Mouse (Mus musculus) thymus, postnatal 14 days (tissue): ENCODE data around the gene Btg1.

Source experiments
- DNase-seq: peaks from one replicate; pipeline ENCODE4 v3.0.0; 2021

The Btg1 gene

DNA sequence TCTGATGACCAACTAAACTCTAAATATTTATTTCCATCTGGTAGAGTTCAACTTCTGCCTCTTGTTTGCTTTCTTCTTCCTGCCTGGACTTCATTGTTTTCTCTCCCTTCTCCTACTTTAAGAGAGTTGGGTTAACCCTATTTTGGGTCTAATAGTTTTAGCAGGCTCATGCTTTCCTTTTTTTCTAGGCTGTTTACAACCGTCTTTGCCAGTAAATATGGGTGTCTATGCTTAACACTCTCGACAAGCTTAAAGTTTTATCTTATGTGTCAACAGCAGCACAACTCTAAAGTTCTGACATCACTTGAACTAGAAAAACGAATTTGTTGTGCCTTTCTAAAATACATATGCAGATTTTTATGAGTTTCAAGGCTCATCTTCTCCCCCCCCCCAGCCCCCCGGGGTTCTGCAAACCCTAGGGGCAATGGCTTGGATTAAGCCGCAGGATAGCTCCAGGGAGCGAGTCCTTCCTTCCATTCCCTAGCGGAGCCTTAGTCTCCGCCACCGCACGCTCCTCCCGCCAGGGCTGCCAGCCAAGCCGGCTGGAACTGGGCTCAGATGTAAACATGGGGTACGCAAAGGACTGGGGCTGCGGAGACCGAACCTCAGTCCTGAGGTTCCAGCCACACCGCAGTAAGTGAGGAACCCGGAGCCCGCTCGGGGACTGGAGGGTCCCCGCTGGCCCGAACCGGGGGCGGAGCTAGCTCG is 651 bp upstream of the Btg1 start:
- no peak for DNase-seq

DNA sequence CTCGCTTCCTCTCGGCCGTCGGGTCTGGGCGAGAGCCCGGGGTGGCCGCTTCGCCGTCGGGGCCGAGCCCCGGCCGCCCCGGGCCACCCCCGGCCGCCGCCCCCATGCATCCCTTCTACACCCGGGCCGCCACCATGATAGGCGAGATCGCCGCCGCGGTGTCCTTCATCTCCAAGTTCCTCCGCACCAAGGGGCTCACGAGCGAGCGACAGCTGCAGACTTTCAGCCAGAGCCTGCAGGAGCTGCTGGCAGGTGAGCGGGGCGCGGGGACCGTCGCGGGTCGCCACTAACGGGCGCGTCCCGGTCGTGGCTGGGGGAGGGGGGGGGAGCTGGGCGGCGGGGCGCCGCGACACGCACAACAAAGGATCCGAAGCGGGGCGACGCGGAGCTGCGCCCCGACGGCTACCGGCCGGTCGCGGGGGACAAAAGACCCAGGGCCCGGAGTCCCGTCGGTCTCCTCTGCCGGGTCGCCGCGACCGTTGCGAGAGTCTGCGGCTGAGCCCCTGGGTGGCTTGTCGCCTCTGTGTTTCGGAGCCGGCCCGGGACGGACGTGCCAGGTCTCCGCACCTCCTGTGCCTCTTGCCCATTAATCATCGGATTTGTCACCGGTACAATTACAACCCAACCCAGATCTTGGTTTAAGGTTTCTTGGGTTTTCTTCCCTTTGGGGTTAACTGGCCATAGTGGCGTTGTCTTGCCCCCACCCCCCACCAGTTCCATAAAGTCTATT is 580 bp downstream of the Btg1 start:
- peak; percentile 76 for DNase-seq

DNA sequence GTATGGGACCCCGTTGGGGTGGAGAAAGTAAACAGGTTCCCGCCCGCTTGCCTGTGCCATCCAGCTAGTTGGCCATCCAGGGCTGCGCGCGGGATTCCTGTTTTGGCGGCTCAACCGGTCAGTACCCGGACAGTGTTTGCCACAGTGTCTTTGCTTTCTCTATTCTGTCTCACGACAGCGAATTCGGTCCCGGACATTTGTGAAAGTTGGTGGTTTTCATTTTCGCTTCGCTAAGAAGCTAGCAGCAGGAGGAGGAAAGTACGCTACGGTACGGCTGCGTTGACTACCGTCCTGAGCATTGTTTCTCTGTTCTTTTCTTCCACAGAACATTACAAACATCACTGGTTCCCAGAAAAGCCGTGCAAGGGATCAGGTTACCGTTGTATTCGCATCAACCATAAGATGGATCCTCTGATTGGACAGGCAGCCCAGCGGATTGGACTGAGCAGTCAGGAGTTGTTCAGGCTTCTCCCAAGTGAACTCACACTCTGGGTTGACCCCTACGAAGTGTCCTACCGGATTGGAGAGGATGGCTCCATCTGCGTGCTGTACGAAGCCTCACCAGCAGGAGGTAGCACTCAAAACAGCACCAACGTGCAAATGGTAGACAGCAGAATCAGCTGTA is 1.3 kb downstream of the Btg1 start:
- DNase-seq: peak; percentile 87

DNA sequence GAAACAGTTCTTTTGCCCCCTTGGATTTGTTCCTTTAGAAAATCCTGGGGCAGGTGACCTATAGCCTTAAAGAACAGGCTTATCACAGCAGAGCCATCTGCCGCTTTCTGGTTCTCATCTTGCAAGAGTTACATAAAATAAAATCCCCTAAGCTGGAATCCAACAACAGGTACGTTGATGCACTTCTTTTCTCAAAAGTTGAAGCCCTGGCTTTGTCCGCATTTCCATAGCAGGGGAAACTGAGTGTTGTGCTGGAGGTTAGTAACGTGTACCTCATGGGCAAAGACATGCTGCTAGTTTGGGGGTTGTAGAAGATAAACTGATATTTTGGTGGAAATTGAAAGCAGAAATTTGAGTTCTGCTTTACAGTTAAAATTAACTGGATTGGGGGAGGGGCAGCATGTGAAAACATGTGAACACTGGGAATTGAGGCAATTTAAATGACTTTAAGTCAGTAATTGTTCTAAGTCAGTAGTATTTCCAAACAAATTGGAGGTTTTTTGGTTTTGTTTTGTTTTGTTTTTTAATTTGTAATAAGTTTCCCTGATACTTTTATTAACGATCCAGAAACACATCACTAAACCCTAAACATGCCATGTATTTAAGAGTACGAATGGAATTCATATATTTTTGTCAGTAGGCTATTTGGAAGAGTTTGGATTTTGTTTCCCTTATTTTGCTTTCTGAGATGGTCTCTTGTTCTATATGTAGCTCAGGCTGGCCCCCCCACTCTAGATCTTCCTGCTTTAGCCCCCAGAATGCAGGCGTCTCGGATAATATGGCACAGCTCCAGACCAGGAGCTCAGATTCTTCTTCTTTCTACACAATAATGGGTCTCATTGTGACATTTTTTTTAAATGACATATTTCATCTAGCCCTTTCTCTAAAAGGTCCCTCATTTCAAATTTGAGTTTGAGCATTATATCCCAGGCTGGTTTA is 3.4 kb downstream of the Btg1 start:
- peak; percentile 37 for DNase-seq

DNA sequence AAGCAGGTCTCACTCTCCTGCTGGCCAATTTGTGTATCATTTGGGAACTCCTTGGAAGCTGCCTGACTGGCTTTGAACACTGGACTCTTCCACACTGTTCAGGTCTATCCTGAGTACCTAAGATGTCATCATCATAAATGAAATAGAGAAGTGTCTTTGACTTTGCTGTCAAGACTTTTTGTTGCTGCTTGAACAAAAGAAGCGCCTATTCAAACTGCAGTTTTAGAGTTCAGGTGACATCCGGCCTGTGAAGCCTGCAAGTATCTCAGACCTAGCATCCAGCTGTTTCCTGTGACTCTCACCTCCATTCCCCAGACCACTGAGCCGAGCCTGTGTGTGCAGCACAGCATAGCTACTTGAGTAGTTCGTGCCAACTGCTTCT is 4.1 kb downstream of the Btg1 start:
- peak; percentile 81 for DNase-seq

DNA sequence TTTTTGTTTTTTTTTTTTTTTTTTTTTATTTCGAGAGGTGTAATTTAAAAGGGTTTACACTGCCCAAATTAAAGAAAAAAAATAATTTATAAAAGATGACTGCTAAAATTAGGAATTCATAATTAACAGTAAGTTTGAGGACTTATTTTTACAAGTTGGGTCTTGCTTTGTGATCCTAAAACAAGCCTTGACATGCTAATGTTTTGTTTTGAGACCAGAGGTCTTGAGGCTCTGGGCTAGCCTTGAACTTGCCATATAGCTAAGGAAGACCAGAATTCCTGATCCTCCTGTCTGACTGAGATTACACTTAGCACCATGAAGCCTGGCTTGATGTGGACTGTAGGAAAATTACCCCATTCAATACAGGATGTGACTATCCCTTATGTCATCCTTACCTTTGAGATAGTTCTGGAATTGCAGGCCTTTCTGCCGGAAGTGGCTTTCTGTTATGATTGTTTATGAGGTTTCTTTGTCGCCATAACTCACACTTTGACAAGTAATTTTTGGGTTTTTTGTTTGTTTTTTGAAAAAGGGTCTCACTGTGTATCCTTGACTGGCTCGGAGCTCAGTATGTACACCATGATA is 4.6 kb downstream of the Btg1 start:
- DNase-seq: no peak

DNA sequence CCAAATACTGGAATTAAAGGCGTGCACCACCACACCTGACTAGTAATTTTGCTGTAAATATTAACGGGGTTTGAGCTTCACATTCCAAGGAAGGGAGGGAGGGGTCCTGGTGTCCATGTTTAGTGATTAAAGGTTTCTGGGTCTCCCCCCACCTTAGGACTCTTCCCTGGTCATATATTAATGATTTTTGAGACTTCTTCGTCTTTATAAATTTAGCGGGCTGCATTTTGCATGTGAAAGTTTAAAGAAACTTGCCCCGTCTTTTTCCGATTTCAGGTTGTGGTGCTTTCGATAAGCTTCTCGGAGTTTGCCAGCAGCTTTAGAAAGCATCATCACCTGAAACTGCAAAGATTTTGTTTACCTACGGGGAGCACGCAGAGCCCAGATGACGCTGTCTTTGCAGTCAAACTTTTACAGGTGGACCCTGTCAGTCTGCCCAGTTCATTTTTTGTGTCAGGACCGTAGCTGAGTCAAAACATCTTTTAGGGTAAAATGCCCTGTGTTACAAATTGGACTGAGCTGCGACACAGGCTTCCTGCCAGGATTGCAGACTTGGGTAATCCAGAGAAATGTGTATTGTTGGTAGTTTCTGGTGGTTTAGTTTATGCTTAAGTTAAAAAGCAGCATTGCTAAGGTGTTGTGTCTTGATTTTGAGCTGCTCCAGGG is 5.3 kb downstream of the Btg1 start:
- DNase-seq: no peak

DNA sequence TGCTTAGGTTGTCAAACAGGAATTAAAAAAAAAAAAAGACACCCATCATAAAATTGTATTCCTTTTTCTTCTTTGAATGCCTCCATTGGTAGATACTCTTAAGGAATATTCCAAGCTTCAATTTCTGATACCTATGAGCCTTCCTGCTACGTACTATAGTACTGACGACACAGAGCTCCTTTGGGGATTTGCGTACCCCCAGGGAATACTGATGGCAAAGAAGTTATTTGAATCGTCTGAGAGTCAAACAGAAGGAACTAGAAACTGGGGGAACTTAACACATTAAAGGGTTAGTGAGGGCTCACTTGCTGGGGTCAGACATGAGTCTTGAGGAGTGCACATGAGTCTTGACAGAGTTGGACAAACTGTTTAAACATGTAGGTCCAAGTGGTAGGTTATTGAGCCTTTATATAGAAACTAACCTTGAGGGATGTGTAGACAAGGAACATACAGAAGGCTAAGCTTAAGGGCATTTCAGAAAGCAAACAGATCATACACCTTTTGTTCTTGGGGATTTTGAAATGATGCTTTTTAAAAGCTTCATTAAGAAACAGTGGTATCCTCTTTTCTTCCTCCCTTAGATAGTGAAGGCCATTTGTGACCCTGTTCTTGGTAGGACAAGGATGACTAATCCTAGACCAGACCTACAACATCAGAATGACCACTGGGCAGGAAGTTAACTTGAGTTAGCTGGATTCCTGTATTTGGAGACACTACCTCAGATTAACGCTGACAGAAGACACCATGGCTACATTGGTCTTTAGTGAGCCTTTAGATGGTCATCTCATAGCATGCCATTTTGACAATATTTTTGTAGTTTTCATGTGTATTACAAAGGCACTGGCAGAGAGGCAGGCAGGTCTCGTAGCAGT is 6.2 kb downstream of the Btg1 start:
- DNase-seq: no peak

DNA sequence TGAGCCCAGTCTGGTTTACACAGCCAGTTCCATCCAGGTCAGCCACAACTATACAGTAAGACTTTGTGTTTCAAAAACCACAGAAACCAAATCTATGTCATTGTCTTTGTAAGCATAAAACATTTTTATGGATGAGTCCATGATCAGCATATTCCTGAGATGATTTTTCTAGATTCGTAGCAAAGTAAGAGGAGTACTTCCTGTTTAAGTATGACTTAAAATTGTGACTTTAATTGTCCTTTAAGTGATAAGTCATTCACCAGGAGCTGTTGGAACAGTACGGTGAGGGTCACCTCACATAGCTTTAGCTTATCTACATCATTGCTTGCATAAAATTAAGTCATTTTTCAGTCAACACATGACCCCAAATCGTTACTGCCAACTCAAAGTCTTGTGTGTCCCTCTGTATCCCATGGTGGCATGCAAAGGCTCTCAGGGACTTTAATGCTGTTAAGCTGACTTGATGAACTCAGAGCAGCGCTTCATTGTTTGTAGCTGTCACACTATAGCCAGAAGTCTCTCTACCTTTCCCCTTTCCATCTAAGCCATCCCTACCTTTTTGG is 6.9 kb downstream of the Btg1 start:
- DNase-seq: no peak

DNA sequence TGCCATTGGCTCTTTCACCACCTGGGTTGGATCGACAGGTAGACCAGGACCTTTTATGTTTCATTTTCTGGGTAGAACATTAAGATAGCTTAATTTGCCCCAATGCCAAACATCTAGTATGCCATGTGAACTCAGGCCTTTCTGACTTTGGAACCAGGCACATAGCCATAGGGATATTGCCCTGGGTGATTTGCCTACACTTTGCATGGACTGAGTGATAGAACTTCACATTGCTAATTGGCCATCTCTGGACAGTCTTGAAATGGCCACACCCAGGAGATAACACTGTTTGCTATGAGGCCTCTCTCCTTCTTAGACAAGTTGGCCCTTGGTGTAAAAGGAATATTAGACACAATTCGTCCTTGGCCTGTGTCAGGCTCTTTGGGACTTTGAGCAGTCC is 7.6 kb downstream of the Btg1 start:
- DNase-seq: no peak

DNA sequence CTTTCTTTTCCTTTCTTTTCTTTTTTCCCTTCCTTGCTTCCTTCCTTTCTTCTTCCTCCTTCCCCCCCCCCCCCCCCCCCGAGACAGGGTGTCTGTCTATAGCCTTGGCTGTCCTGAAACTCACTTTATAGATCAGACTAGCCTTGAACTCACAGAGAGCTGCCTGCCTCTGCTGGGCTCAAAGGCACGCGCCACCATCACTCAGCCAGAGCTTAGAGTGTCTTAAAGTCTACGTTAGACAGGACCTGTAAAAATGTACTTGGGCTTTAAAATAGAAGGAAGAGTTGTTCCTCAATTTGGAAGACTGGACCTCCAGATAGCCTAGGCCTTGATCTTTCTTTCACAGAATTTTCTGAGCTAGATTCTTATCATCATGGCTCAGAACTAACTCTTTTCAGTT is 8.3 kb downstream of the Btg1 start:
- DNase-seq: no peak

DNA sequence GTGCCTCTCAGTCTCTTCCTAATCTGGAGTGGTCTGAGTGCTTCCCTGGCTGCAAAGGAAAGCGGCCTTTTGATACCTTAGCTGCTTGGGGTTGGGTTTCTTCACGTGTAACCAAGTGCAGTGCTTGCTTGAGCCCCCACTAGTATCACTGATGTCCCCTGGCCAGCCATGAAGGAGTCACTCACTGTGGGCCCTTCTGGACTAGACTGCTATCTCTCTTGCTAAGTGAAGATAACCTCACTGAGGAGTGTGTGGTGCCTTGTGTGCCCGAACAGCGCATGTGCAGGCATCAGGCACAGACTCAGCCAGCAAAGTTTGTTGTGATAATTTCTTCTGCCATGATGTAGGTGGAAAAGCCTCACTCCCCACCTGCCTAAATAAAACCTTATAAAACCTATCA is 8.9 kb downstream of the Btg1 start:
- no peak for DNase-seq

DNA sequence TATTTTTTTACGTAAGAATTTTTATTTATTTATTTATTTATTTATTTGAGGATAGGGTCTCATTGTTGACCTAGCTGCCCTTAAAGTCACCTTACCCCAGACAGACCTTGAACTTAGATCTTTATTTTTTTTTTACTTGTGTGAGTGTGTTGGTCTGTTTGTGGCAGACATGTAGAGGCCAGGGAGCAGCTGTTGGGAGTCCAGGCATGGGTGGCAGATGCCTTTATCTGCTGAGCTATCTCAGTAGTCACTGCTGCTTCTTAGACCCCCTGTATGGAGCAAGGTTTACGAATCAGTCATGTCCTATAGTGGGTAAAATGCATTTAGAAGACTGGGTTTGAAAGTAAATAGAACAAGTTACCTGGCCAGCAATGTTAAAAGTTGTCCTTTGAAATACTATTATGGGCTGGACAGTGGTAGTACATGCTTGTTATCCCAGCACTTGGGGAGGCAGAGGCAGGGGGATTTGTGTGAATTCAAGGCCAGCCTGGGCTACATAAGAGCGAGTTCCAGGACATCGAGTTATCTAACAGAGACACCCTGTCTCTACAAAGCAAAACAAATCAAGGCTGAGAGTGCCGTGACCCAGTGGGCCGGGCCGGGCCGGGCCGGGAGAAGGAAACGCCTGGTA is 9.4 kb downstream of the Btg1 start:
- no peak for DNase-seq

DNA sequence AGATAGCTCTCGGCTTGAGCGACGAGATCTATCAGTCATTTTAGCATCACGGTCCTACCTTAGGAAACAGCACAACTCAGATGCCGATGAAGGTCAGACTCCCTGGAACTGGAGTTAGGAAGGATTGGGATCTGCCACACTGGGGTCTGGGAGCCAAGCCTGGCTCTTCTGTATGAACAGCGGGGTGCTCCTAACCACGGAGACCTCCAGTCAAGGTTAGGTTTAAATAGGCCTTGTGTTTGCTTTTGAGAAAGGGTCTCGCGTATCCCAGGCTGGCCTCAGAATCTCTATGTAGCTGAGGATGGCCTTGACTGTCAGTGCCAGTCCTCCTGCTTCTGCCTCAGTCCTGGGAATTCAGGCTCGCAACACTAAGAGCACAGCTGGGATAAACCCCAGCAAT is 10.5 kb downstream of the Btg1 start:
- DNase-seq: no peak

DNA sequence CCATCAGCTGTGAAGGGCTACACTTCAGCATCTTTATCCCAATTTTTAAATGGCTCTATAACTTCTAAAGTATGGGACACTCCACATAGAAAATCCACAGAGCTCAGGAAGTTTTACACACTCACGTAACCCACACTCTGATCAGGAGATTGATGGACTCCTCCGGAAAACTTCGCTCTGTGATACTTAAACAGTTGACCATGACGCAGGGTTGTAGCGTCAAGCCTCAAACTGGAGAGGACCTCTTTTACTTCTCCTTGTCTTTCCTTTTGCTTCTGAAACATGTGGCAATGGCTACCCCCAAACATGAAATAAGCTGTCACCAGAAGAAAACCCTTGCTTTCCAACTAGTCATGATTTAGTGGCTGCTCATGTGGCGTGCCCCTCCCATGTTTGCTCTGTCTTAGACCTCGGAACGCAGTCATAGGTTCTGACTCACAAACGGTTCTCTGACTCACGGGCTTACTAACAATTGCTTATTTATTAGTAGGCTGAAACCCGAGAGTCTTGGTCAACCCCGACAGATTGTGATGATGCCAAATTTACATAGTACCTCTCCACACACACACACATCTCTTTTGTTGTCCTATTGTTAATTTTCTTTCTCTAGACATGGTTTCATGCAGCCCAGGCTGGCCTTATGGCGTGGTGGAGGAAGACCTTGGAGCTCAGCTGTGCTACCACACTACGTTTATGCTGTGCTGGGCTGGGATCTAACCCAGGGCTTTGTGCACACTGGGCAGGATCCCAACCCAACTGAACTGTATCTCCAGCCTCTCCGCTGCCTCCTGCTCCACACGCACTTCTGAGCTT is 11.5 kb downstream of the Btg1 start:
- no peak for DNase-seq

DNA sequence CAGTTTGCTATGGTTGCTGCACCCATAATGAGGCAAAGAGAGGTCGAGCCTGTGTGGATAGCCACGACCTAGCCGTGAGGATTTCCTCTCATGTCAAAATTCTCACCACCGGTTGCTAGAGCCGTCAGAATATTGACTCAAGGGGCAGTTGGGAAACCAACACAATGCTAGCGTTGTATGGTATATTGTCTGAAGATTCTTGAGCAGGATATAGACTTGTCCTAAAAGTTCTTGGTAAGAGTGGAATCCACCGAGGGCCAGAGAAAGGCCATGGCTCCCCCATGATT is 12.1 kb downstream of the Btg1 start:
- DNase-seq: no peak

DNA sequence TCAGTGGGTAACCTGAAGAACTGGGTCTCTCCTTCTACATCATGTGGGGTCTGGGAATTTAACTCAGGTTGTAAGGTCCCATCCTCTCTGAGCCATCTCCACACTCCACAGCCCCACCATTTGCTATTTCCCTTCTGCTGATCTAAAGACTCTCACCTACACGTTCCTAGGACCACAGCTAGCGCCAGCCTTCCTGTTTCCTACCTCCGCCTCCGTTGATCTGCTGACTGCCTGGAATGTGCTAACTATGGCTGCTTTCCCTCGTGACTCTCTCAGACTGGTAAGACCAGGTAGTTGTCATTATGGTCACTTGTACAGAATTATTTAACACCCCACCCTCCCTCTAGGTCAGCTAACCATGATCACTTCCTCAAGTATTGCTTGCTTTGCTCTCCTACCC is 13.3 kb downstream of the Btg1 start:
- DNase-seq: no peak

DNA sequence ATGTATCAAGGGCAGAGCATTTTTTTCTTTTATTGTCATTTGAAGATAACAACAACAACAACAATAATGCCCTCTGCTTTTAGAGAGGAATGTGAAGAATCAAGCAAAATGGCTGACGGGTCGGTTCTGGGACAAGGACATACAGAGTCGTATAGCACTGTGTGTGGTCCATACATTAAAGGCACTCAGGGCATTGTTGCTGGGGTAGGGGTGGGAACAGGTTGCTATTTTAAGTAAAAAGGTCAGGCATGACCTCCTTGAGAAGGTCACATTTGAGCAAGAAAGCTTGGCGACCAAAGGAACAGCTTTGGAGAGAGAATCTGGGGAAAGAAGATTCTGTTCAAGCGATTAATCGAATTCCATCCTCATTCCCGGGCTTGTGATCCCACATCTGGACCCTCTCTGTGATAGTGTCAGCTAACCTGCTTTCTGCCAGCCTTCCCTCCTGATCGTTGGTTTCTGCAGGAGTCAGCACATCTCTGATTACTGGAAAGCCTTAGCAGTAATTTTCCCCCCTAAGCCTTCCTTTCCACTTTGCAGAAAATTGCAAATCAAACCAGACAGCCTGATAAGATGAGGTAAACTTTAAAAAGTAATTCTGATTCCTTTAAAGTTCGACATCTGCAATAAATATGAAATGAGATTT is 14.4 kb downstream of the Btg1 start:
- DNase-seq: no peak
